Mouse (Mus musculus) embryonic facial prominence, embryonic 15.5 days (tissue): ENCODE measurements around the gene Hk3. TPM values are rescaled to one million over a fixed set of nuclear protein-coding genes. Genes with fewer than 3 reads are reported as not detected.

Source experiments
- ATAC-seq: fragments of 200-750 bp; cut with Nextera tagmentation; 2 replicates; pipeline ENCODE4 v1.8.0; 2017; ENCODE audit warnings: low read depth, moderate TSS enrichment; ENCODE audit not compliant: insufficient number of reproducible peaks, low FRiP score, low TSS enrichment
- H3K27ac ChIP-seq: fragments of 300-500 bp; sonication (generic); replicated peaks from 2 replicates; pipeline ENCODE4 v1.5.1; 2015; ENCODE audit warnings: mild to moderate bottlenecking, inconsistent platforms
- H3K27me3 ChIP-seq: fragments of 300-500 bp; sonication (generic); 2 replicates; pipeline ENCODE4 v1.6.1; 2015; ENCODE audit warnings: inconsistent platforms
- H3K36me3 ChIP-seq: fragments of 300-500 bp; sonication (generic); 2 replicates; pipeline ENCODE4 v1.6.1; 2015; ENCODE audit warnings: mild to moderate bottlenecking, inconsistent platforms
- H3K4me1 ChIP-seq: fragments of 300-500 bp; sonication (generic); 2 replicates; pipeline ENCODE4 v1.6.1; 2015; ENCODE audit warnings: inconsistent platforms
- H3K4me2 ChIP-seq: fragments of 300-500 bp; sonication (generic); replicated peaks from 2 replicates; pipeline ENCODE4 v1.6.1; 2015; ENCODE audit warnings: mild to moderate bottlenecking, inconsistent platforms
- H3K4me3 ChIP-seq: fragments of 300-500 bp; sonication (generic); replicated peaks from 2 replicates; pipeline ENCODE4 v1.5.1; 2015; ENCODE audit warnings: mild to moderate bottlenecking, inconsistent platforms
- H3K9ac ChIP-seq: fragments of 300-500 bp; sonication (generic); 2 replicates; pipeline ENCODE4 v1.6.1; 2015; ENCODE audit warnings: inconsistent platforms
- H3K9me3 ChIP-seq: fragments of 300-500 bp; sonication (generic); replicated peaks from 2 replicates; pipeline ENCODE4 v1.6.1; 2016; ENCODE audit warnings: inconsistent platforms
- WGBS: fragments of 180-500 bp; shearing (Covaris S2); methylation state at CpG from one replicate; pipeline ENCODE4 v1.1.7; 2015; 5-methylcytosine and 5-hydroxymethylcytosine counted together
- polyA plus RNA-seq: library from polyadenylated mRNA; unstranded; fragments of >200 nt; fragmentation: Nextera tagmentation; extraction: Ambion mirVana; gene quantifications from 2 replicates; pipeline ENCODE4 v1.2.1, GENCODE M21; 2015

Gene Hk3
- polyA plus RNA-seq, 1 experiment from 2014 or later: 2.5 TPM

DNA sequence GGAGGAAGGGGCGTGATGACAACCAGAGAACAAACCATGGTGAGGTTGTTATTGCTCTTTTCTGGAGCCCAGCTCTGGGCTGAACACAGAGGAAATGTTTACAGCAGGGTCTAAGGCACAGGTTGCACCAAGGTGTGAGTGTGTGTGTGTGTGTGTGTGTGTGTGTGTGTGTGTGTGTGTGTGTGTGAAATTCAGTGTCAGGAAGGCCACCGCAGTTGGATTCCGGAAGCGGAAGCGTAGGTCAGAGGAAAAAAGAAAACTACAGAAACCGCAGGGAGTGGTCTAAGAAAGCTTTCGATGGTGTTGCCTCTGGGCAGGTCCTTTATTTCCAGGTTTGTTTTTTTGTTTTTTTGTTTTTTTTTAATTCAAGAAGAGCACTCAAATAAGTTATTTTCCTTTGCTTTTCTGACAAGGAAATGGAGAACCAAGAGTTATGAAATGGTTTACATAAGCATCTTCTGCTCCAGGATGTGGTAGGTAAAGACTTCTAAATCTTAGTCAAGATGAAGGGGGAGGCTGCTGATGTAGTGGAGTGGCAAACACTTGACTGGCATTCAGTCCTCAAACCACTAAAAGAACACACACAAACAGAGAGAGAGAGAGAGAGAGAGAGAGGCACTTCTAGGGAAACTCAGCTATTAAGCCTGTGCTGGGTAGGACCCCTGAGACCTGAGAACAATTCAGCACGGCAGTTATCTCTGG is 3.1 kb downstream of the Hk3 start:
- no peaks in the 10 kb centered on the region for H3K9me3 ChIP-seq
- H3K36me3 ChIP-seq: no peaks in the 10 kb centered on the region
- no peak for ATAC-seq
- 79% methylated on average over 8 of the region's 8 CpGs for WGBS
- H3K4me2 ChIP-seq: no peak overlapping the region
- no peak overlapping the region for H3K9ac ChIP-seq
- no peaks in the 10 kb centered on the region for H3K27me3 ChIP-seq
- H3K4me3 ChIP-seq: no peak overlapping the region
- no peaks in the 10 kb centered on the region for H3K4me1 ChIP-seq
- no peak overlapping the region for H3K27ac ChIP-seq

DNA sequence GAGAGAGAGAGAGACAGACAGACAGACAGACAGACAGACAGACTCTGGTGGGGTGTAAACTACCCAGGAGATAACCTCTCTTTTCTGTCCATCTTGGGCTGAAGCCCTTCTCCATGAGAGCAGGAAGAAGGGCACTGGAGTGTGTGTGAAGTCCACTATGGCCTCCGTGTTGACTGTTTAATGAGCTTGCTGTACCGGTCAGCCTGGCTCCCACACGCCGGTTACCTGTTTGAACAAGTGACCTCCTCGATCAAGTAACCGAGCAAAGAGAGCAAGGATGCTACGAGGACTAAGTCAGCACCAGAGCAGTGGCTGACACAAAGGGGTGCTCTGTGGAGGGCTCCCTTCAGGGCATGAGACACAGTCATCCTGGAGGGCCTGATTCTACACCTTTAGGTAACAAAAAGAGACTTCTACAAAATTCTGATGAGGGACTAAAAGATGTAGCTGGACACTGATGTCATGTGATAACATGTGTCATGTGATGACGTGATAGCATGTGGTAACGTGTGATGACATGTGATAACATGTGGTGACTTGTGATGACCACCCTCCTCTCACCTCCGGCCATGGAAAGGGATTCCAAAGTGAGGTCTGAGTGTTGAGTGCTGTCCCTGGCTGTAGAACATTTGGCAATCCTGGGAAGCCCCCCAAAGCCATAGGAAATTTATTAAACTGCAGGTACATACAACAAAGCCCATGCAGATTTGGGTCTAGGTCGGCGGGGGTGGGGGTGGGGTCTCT is 3.9 kb downstream of the Hk3 start:
- no peak overlapping the region for H3K4me2 ChIP-seq
- H3K9ac ChIP-seq: no peak overlapping the region
- H3K36me3 ChIP-seq: no peaks in the 10 kb centered on the region
- 80% methylated on average over 12 of the region's 12 CpGs for WGBS
- H3K9me3 ChIP-seq: no peaks in the 10 kb centered on the region
- no peak for ATAC-seq
- no peak overlapping the region for H3K4me3 ChIP-seq
- no peaks in the 10 kb centered on the region for H3K4me1 ChIP-seq
- no peaks in the 10 kb centered on the region for H3K27me3 ChIP-seq
- no peak overlapping the region for H3K27ac ChIP-seq

DNA sequence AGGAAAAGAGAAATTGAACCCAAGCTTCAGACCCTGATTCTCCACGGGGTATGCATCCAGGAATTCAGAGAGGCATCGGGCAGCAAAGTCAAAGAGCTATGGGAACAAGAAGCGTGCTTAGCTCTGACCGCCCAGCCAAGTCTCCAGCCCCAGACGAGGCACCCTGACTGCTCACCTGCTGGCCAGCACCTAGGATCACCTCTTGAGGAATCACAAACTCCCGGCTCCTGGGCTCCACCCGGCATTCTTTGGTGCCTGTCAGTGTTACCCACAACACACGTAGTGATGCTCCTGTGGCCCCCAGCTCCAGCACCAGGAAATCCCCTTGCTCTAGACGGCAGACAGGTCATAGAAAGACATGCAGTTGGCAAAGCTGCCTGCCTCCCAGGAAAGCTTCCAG is 6.7 kb downstream of the Hk3 start:
- no peaks in the 10 kb centered on the region for H3K27me3 ChIP-seq
- H3K9me3 ChIP-seq: no peaks in the 10 kb centered on the region
- WGBS: 55% methylated on average over 9 of the region's 9 CpGs
- no peak overlapping the region for H3K4me2 ChIP-seq
- no peaks in the 10 kb centered on the region for H3K4me1 ChIP-seq
- H3K36me3 ChIP-seq: no peaks in the 10 kb centered on the region
- H3K9ac ChIP-seq: no peak overlapping the region
- H3K27ac ChIP-seq: no peak overlapping the region
- H3K4me3 ChIP-seq: no peak overlapping the region
- ATAC-seq: no peak

DNA sequence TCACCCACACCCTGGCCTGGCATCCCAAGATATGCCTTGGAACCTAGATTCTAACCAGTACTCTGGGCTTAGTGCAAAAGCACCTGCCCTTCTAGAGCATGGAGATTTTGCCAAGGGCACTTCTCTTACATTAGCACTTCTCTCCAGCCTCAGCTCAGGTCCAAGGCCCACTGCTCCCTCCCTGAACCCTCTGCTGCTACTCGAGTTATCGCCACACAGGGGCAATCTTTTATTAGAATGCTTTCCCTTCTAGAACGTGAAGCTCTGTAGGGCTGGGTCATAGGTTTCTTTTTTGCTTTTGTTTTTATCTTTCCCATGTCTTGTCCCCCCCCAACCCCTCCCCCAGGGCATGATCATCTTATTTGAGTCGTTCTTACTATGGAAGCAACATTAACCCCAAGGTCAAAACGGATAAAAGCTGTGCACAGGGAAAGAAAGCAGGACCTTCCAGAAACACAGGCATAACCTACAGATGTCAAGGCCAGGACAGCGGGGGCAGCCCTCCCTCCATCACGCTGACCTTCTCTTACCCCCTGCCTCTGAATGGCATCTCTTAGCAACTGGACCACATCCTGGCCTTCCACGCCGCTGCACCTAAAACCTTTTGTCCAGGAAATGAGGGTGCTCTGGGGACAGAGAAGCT is 7.4 kb downstream of the Hk3 start:
- no peak overlapping the region for H3K9ac ChIP-seq
- no peak overlapping the region for H3K4me3 ChIP-seq
- no peak overlapping the region for H3K4me2 ChIP-seq
- H3K4me1 ChIP-seq: no peaks in the 10 kb centered on the region
- no peak for ATAC-seq
- no peaks in the 10 kb centered on the region for H3K36me3 ChIP-seq
- H3K27me3 ChIP-seq: no peaks in the 10 kb centered on the region
- WGBS: 28% methylated on average over 9 of the region's 9 CpGs
- H3K9me3 ChIP-seq: no peaks in the 10 kb centered on the region
- no peak overlapping the region for H3K27ac ChIP-seq

DNA sequence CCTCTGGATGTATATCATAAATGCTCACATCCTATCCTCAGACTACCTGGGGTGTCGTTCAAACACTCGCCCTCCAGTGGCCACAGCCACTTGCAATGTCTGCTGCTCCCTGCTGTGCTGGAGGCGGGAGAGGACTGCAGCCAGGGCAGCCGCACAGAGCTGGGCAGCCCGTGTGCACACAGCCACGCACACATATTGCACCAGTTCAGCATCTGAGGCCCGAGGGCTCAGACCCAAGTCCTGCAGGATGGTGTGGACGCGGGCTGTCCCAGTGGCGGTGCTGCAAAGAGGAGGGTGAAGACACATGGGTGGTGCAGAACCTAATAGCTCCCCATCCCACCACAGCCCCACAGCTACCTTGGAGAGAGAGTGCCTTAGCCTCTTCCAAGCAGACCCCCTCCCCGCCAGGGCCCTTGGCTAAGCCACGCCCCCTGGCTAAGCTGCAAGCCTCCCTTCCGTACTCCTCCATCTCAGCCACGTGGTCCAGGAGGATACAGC is 9.2 kb downstream of the Hk3 start:
- Histone ChIP-seq H3K9me3 (no peaks in the 10 kb centered on the region), H3K9ac (no peak overlapping the region), H3K27ac (no peak overlapping the region), H3K4me2 (no peak overlapping the region), H3K27me3 (no peaks in the 10 kb centered on the region), H3K4me1 (no peaks in the 10 kb centered on the region), H3K36me3 (no peaks in the 10 kb centered on the region), H3K4me3 (no peak overlapping the region)
- WGBS: 4% methylated on average over 14 of the region's 14 CpGs
- no peak for ATAC-seq

DNA sequence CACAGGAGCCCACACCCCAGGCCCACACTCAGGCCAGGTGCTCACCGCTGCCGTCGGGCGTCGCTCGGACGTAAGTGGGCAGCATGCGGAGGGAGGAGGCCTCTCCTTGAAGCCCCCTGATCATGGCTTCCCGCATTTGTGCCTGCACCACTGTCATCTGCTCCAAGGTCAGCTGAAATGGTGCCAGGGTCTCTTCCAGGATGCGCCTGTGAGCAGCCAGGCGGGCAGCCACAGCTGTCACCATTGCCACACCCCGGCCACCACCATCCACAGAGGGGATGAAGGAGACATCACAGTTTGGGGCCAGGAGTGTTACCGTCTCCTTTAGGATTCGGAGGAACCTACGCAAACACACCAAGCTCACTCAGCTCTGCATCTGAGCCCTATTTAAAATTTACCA is 10.1 kb downstream of the Hk3 start:
- Histone ChIP-seq H3K27ac (no peak overlapping the region), H3K4me1 (0 out of 2 replicates have a peak, but pooled peaks cover under 1% of the 10 kb centered on the region), H3K36me3 (no peaks in the 10 kb centered on the region), H3K4me3 (no peak overlapping the region), H3K9ac (no peak overlapping the region), H3K27me3 (no peaks in the 10 kb centered on the region), H3K9me3 (no peaks in the 10 kb centered on the region), H3K4me2 (no peak overlapping the region)
- WGBS: 86% methylated on average over 15 of the region's 15 CpGs
- no peak for ATAC-seq

DNA sequence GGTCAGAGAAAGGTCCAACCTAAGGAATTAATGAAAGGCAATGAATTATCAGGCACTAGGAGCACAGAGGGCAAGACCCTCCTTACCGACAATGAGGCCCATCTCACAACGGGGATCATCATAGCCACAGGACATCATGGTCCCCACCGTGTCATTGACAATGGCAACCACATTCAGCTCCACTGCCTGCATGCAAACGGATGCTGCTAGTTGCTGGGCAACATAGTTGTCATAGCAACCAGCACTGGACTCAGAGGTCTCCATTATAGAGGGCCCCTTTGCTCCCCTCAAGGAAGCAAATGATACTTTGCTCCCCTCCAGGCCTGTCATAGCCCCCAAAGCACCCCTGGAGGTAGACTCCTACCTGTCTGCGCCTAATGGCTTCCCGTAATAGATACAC is 12.6 kb downstream of the Hk3 start:
- H3K9me3 ChIP-seq: no peaks in the 10 kb centered on the region
- H3K27ac ChIP-seq: no peak overlapping the region
- no peak overlapping the region for H3K9ac ChIP-seq
- ATAC-seq: no peak
- no peak overlapping the region for H3K4me2 ChIP-seq
- 0 out of 2 replicates have a peak, but pooled peaks cover 3% of the 10 kb centered on the region for H3K4me1 ChIP-seq
- H3K27me3 ChIP-seq: no peaks in the 10 kb centered on the region
- no peaks in the 10 kb centered on the region for H3K36me3 ChIP-seq
- no peak overlapping the region for H3K4me3 ChIP-seq
- 69% methylated on average over 6 of the region's 6 CpGs for WGBS

DNA sequence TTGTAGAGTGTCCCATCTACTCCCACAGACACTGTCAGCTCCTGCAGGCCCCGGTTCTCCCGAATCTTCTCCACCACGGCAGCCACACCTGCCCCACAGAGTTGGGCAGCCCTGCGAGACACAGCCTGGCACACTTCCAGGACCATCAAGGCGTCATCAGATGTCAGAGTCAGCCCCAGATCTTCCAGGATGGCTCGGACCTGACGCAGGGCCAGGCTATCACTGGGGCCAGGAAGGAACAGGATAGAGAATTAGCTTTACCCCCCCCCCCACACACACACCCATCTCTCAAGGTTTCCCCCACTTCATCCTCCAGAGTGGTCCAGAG is 14.8 kb downstream of the Hk3 start:
- Histone ChIP-seq H3K9me3 (no peaks in the 10 kb centered on the region), H3K27me3 (no peaks in the 10 kb centered on the region), H3K36me3 (no peaks in the 10 kb centered on the region), H3K4me1 (0 out of 2 replicates have a peak, but pooled peaks cover 3% of the 10 kb centered on the region), H3K27ac (no peak overlapping the region), H3K9ac (no peak overlapping the region), H3K4me3 (no peak overlapping the region), H3K4me2 (no peak overlapping the region)
- 65% methylated on average over 7 of the region's 7 CpGs for WGBS
- no peak for ATAC-seq

DNA sequence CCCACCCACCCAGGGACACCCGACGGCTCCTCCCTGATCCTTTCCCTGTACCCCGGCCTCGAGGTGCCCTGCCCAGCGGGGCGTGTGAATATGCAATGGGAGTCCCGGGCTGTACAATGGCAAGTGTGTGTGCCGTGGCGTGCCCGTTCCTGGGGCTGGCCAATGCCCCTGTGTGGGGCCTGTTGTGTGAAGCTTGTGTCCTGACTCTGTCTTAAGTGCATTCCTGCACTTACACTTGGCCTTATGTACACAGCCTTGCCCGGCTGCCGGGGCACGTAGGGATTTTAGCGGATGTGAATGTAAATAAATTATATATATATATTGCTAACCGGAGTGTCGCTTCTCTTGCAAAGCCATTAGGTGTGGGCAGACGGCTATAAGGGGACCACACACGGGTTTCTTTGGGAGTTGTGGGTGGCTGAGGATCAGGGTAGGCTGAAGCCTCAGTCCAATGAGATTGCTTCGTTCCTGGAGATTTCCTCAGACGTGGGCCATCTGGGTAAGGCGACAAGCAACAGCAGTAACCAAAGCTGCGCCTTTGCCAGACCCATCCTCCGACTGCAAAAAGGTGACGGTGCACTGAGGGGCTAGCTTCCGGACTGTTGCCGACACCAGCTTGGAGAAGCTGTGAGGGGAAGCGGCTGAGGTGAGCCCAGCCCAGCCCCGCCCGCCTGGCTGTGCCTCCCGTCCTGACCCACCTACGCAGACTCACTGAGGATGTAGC is 15.3 kb downstream of the Hk3 start:
- no peaks in the 10 kb centered on the region for H3K9me3 ChIP-seq
- no peak for ATAC-seq
- no peaks in the 10 kb centered on the region for H3K36me3 ChIP-seq
- H3K4me3 ChIP-seq: no peak overlapping the region
- H3K9ac ChIP-seq: no peak overlapping the region
- WGBS: 69% methylated on average over 31 of the region's 31 CpGs
- H3K4me1 ChIP-seq: 0 out of 2 replicates have a peak, but pooled peaks cover 3% of the 10 kb centered on the region
- no peaks in the 10 kb centered on the region for H3K27me3 ChIP-seq
- H3K27ac ChIP-seq: no peak overlapping the region
- no peak overlapping the region for H3K4me2 ChIP-seq

DNA sequence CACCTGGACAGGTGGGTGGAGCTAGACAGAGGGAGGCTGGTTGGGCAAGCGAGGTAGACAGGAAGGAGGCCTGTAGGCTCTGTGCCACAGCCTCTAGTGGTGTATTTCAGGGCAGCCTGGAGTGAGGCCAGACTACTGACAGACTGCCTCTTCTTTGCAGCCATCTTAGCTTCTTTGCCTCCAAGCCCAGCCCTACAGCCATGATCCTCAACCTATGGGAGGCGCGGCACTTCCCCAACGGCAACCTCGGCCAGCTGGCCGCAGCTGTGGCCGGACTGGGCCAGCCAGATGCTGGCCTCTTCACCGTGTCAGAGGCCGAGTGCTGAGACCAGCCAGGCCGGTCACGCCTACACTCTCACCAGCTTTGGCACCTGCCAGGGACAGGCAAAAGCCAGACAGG is 16.5 kb downstream of the Hk3 start:
- Histone ChIP-seq H3K36me3 (no peaks in the 10 kb centered on the region), H3K27me3 (no peaks in the 10 kb centered on the region), H3K9me3 (no peaks in the 10 kb centered on the region), H3K4me1 (0 out of 2 replicates have a peak, but pooled peaks cover 3% of the 10 kb centered on the region), H3K4me3 (no peak overlapping the region), H3K4me2 (no peak overlapping the region), H3K27ac (no peak overlapping the region), H3K9ac (no peak overlapping the region)
- WGBS: 64% methylated on average over 11 of the region's 11 CpGs
- ATAC-seq: no peak

DNA sequence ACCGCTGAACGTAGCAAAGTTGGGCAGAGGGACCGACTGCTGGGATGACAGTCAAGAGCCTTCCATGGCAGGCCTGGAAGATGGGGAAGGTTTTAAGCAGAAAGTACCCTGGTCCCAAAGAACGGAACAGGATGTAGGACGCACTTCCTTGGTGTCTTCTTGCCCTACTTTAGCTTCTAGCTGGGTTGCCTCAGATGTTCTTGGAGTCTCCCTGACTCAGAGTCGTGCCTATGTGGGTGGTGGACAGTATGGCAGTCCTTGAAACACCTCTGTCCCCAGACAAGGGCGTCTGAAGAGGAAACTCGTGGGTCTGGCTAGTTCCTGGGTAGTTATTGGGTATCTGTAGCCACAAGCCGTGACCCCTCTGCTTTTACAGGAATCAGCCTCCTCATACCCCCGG is 19.1 kb downstream of the Hk3 start:
- no peaks in the 10 kb centered on the region for H3K27me3 ChIP-seq
- H3K4me3 ChIP-seq: no peak overlapping the region
- 0 out of 2 replicates have a peak, but pooled peaks cover 3% of the 10 kb centered on the region for H3K4me1 ChIP-seq
- WGBS: 71% methylated on average over 10 of the region's 10 CpGs
- no peak overlapping the region for H3K27ac ChIP-seq
- no peak overlapping the region for H3K9ac ChIP-seq
- H3K4me2 ChIP-seq: no peak overlapping the region
- no peak for ATAC-seq
- H3K36me3 ChIP-seq: no peaks in the 10 kb centered on the region
- no peaks in the 10 kb centered on the region for H3K9me3 ChIP-seq
